Mouse (Mus musculus) kidney, adult 2 months (tissue): Measurements from ENCODE around the gene Zmym1.

Source experiments
- CTCF ChIP-seq: fragments of 200-500 bp; conservative IDR thresholded peaks from 2 replicates; pipeline ENCODE4 v1.5.1; 2011; ENCODE audit warnings: low read depth, mild to moderate bottlenecking, control low read depth, low read length, moderate library complexity, mixed read lengths; ENCODE audit not compliant: insufficient read depth, insufficient read length
- POLR2A ChIP-seq: fragments of 200-500 bp; IDR thresholded peaks from one replicate; pipeline ENCODE4 v1.6.1; 2011; ENCODE audit warnings: low read depth, low read length, control low read depth

DNA sequence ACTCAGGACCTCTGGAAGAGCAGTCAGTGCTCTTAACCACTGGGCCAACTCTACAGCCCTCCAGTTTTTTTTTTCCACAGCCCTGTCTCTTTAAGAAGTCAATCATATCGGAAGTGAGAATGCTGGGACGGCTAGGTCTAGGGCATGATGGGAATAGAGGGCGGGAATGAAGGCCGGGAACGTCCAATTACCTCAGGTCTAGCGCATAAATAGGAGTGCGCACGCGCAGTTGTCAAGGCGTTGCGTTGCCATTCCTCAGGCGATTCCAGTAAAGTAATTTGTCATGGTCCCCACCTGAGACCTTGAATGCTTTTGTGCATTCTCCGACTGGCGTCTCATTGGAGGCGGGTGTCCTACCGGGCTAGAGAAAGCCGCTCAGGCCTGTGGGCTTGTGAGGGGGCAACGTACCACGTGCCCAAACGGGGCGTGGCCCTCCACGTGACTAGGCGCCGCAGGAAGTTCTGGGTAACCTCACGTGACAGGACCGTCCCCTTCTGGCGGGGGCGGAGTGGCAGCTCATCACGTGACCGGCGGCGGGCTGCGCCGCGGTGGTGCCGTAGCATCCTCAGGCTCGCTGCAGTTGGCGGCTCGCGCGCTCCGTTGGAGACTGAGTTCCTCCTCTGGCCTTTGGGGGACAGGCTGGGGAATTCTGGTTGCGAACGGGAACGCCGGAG is 16.1 kb upstream of the Zmym1 start, which contains the start of gene Zmym6:
- TF ChIP-seq POLR2A: peak; percentile 65
- TF ChIP-seq CTCF: no peak
